In the genomic region with DNA sequence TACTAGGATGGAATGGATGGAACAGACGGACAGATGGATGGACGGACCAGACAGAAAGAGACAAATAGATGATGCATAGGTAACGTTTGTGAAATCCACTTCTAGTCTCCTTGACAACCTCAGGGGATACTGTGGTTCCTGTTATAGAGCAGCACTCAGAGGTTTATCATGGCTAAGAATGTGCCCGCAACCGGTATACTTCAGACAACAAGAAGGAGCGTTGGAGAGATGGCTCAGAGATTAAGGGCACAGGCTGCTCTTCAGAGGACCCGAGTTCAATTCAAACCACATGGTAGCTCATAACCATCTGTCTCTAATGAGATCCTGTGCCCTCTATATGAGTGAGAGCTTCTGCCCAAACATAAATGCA, we compare ENCODE assay signal across 12 mouse cellular contexts. TPM values are rescaled to one million over a fixed set of nuclear protein-coding genes. Genes with fewer than 3 reads are reported as not detected.
A peak's percentile ranks its signal among the peaks of the same experiment; 100 is the strongest.
DNase-seq lines count a peak whose midpoint lies in the region; ATAC-seq lines count a peak whose summit lies in the region.
"Had no signal": no experiment of that assay in that cellular context is flagged by ENCODE, and none has a peak within 500 bp of the region (broad histone marks: within the 10 kb centered on the region; RNA-seq: fewer than 3 reads in every experiment).

No protein-coding gene starts in this region.

- H3K4me1 ChIP-seq in hindbrain, embryonic 12.5 days, result peaks cover 5% of the 10 kb centered on the region
- H3K4me1 ChIP-seq in hindbrain, embryonic 11.5 days (replicated peaks; ENCODE audit: control insufficient read depth, insufficient read depth, low read length), result 0 out of 2 replicates have a peak, but pooled peaks cover 2% of the 10 kb centered on the region
- H3K4me1 ChIP-seq in embryonic facial prominence, embryonic 13.5 days, result peaks cover 17% of the 10 kb centered on the region
- H3K4me1 ChIP-seq in forebrain, embryonic 14.5 days (ENCODE audit: control insufficient read depth, insufficient read depth, low read length), result peaks cover 3% of the 10 kb centered on the region
- H3K4me1 ChIP-seq in limb, embryonic 13.5 days, result peaks cover 17% of the 10 kb centered on the region
- H3K4me1 ChIP-seq: liver, embryonic 13.5 days had no signal

- H3K4me3 ChIP-seq in hindbrain, embryonic 12.5 days, result 0 out of 2 replicates have a peak overlapping the region, but pooled peaks have one; percentile 2
- H3K4me3 ChIP-seq in hindbrain, embryonic 11.5 days (ENCODE audit: low read depth, low read length), result no peak overlapping the region
- H3K4me3 ChIP-seq in embryonic facial prominence, embryonic 13.5 days, result no peak overlapping the region
- H3K4me3 ChIP-seq in forebrain, embryonic 14.5 days (ENCODE audit: low read depth, low read length), result no peak overlapping the region
- 0 out of 2 replicates have a peak overlapping the region, but pooled peaks have one; percentile 27 for H3K4me3 ChIP-seq in limb, embryonic 13.5 days
- H3K4me3 ChIP-seq: liver, embryonic 13.5 days had no signal

- no peaks in the 10 kb centered on the region for H3K9me3 ChIP-seq in hindbrain, embryonic 12.5 days (replicated peaks)
- H3K9me3 ChIP-seq in hindbrain, embryonic 11.5 days (ENCODE audit: control insufficient read depth, low read length), result no peaks in the 10 kb centered on the region
- H3K9me3 ChIP-seq in embryonic facial prominence, embryonic 13.5 days, result no peaks in the 10 kb centered on the region
- H3K9me3 ChIP-seq in forebrain, embryonic 14.5 days (replicated peaks; ENCODE audit: control insufficient read depth, low read length), result no peaks in the 10 kb centered on the region
- no peaks in the 10 kb centered on the region for H3K9me3 ChIP-seq in limb, embryonic 13.5 days
- H3K9me3 ChIP-seq: liver, embryonic 13.5 days had no signal

- peaks cover 13% of the 10 kb centered on the region; the same call in 1 of the 2 replicates for H3K27me3 ChIP-seq in hindbrain, embryonic 12.5 days
- H3K27me3 ChIP-seq in hindbrain, embryonic 11.5 days (ENCODE audit: control insufficient read depth, insufficient read depth, low read length), result no peaks in the 10 kb centered on the region
- peaks cover 3% of the 10 kb centered on the region; the same call in 1 of the 2 replicates for H3K27me3 ChIP-seq in embryonic facial prominence, embryonic 13.5 days
- H3K27me3 ChIP-seq in forebrain, embryonic 14.5 days (replicated peaks; ENCODE audit: control insufficient read depth, insufficient read depth, low read length), result no peaks in the 10 kb centered on the region
- H3K27me3 ChIP-seq in limb, embryonic 13.5 days, result no peaks in the 10 kb centered on the region

- H3K9ac ChIP-seq in hindbrain, embryonic 12.5 days, result no peak overlapping the region
- no peak overlapping the region for H3K9ac ChIP-seq in hindbrain, embryonic 11.5 days (ENCODE audit: low read depth, low read length)
- H3K9ac ChIP-seq in embryonic facial prominence, embryonic 13.5 days, result no peak overlapping the region
- no peak overlapping the region for H3K9ac ChIP-seq in forebrain, embryonic 14.5 days (ENCODE audit: low read length)
- H3K9ac ChIP-seq in limb, embryonic 13.5 days, result no peak overlapping the region
- H3K9ac ChIP-seq: liver, embryonic 13.5 days had no signal

- peak overlapping the region; percentile 36; the same call in 1 of the 2 replicates for H3K4me2 ChIP-seq in hindbrain, embryonic 12.5 days (replicated peaks)
- H3K4me2 ChIP-seq in hindbrain, embryonic 11.5 days (replicated peaks; ENCODE audit: low read depth, low read length), result no peak overlapping the region
- H3K4me2 ChIP-seq in embryonic facial prominence, embryonic 13.5 days, result peak overlapping the region; percentile 53
- H3K4me2 ChIP-seq in forebrain, embryonic 14.5 days (ENCODE audit: low read length), result peak overlapping the region; percentile 36
- peak overlapping the region; percentile 61 for H3K4me2 ChIP-seq in limb, embryonic 13.5 days (replicated peaks)

- H3K27ac ChIP-seq in hindbrain, embryonic 12.5 days, result no peak overlapping the region
- no peak overlapping the region for H3K27ac ChIP-seq in hindbrain, embryonic 11.5 days (ENCODE audit: low read depth, low read length)
- no peak overlapping the region for H3K27ac ChIP-seq in embryonic facial prominence, embryonic 13.5 days
- no peak overlapping the region for H3K27ac ChIP-seq in forebrain, embryonic 14.5 days (ENCODE audit: low read depth, low read length)
- H3K27ac ChIP-seq in limb, embryonic 13.5 days, result no peak overlapping the region
- H3K27ac ChIP-seq: liver, embryonic 13.5 days had no signal

- DNase-seq in hindbrain, embryonic 11.5 days (ENCODE audit: low spot score), result no peak
- DNase-seq in forebrain, embryonic 14.5 days (ENCODE audit: low spot score), result no peak
- no peak for DNase-seq in ovary, postnatal 14 days (ENCODE audit: low spot score)
- no peak for DNase-seq in lung, postnatal 36 days
- DNase-seq: kidney, adult 18-20 months; liver, embryonic 13.5 days; lung, postnatal 4 days had no signal

- 71% methylated on average over 7 of the region's 7 CpGs for WGBS in hindbrain, embryonic 12.5 days
- 76% methylated on average over 7 of the region's 7 CpGs for WGBS in hindbrain, embryonic 11.5 days
- 44% methylated on average over 7 of the region's 7 CpGs for WGBS in embryonic facial prominence, embryonic 13.5 days
- 64% methylated on average over 7 of the region's 7 CpGs for WGBS in forebrain, embryonic 14.5 days
- 66% methylated on average over 7 of the region's 7 CpGs for WGBS in limb, embryonic 13.5 days

- ATAC-seq in hindbrain, embryonic 12.5 days (ENCODE audit: low FRiP score), result no peak
- no peak for ATAC-seq in hindbrain, embryonic 11.5 days (ENCODE audit: low FRiP score)
- no peak for ATAC-seq in embryonic facial prominence, embryonic 13.5 days (ENCODE audit: insufficient number of reproducible peaks, insufficient read depth, low FRiP score, low TSS enrichment, low read depth)
- peak; percentile 36; the same call in 1 of the 2 replicates for ATAC-seq in forebrain, embryonic 14.5 days
- ATAC-seq in limb, embryonic 13.5 days (ENCODE audit: low FRiP score, low read depth), result no peak

- H3K36me3 ChIP-seq in hindbrain, embryonic 12.5 days, result no peaks in the 10 kb centered on the region
- no peaks in the 10 kb centered on the region for H3K36me3 ChIP-seq in hindbrain, embryonic 11.5 days (ENCODE audit: control insufficient read depth, insufficient read depth, low read length)
- H3K36me3 ChIP-seq in embryonic facial prominence, embryonic 13.5 days, result no peaks in the 10 kb centered on the region
- H3K36me3 ChIP-seq in forebrain, embryonic 14.5 days (ENCODE audit: control insufficient read depth, insufficient read depth, low read length), result no peaks in the 10 kb centered on the region
- H3K36me3 ChIP-seq in limb, embryonic 13.5 days, result no peaks in the 10 kb centered on the region
- H3K36me3 ChIP-seq: liver, embryonic 13.5 days had no signal

RNA-seq across cellular contexts. Expression of a gene that starts 6.3 kb away (rescaled TPM):
- not detected in 2 replicates for polyA plus RNA-seq in hindbrain, embryonic 12.5 days (2016; fragmentation: Nextera tagmentation; extraction: Ambion mirVana)
- polyA plus RNA-seq in hindbrain, embryonic 11.5 days (2014; fragmentation: Nextera tagmentation; extraction: Ambion mirVana), result not detected in 2 replicates
- not detected in 2 replicates for polyA plus RNA-seq in embryonic facial prominence, embryonic 13.5 days (2015; fragmentation: Nextera tagmentation; extraction: Ambion mirVana)
- polyA plus RNA-seq in forebrain, embryonic 14.5 days (2014; fragmentation: Nextera tagmentation; extraction: Ambion mirVana), result not detected in 2 replicates
- not detected in 2 replicates for polyA plus RNA-seq in limb, embryonic 13.5 days (2015; fragmentation: Nextera tagmentation; extraction: Ambion mirVana)
- polyA plus RNA-seq: liver, embryonic 13.5 days; urinary bladder, adult 2 months had no signal

RNA-seq across cellular contexts. Expression of a gene that starts 44.0 kb away (rescaled TPM):
- polyA plus RNA-seq in hindbrain, embryonic 12.5 days (2016; fragmentation: Nextera tagmentation; extraction: Ambion mirVana), result not detected in 2 replicates
- polyA plus RNA-seq in hindbrain, embryonic 11.5 days (2014; fragmentation: Nextera tagmentation; extraction: Ambion mirVana), result not detected in 2 replicates
- 1.4 and 1.7 TPM in 2 replicates for polyA plus RNA-seq in embryonic facial prominence, embryonic 13.5 days (2015; fragmentation: Nextera tagmentation; extraction: Ambion mirVana)
- polyA plus RNA-seq in forebrain, embryonic 14.5 days (2014; fragmentation: Nextera tagmentation; extraction: Ambion mirVana), result not detected in 2 replicates
- 0.15 and 0.20 TPM in 2 replicates for polyA plus RNA-seq in limb, embryonic 13.5 days (2015; fragmentation: Nextera tagmentation; extraction: Ambion mirVana)
- polyA plus RNA-seq: gonadal fat pad, adult 2 months; liver, embryonic 13.5 days; urinary bladder, adult 2 months had no signal

Comparison
In these comparisons a context has a peak if more than half of its experiments do, and no peak if none do; other contexts are left out.
1. H3K4me3 ChIP-seq: peak in hindbrain, embryonic 12.5 days (single experiment) and limb, embryonic 13.5 days (single experiment); none in hindbrain, embryonic 11.5 days (single experiment), embryonic facial prominence, embryonic 13.5 days (single experiment) and forebrain, embryonic 14.5 days (single experiment).